Mouse (Mus musculus): ENCODE data around the gene Sept7.

DNA sequence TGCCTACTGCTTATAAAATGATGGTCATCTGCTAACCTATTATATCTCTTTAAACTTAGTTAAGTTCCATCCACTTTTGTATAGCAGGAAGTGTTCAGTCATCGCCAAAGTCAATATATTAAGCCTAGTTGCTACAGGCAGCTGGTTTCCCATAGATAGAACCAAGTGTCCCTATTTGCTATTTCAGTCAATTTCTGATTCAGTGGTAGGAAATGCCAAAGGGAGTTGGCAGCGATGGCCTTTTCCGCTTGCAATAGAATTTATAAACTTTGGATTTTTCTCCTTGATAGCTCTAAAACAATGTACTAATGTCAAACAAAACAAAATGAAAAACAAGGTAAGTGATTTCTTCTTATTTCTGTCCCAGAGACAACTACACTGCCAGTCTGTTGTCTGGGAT is 5.7 kb upstream of the Sept7 start:
- TF ChIP-seq POLR2AphosphoS2 (IDR thresholded peaks at IDR 0.05; ENCODE audit: low read length): no peak
- TF ChIP-seq E2F4 (IDR thresholded peaks at IDR 0.05; ENCODE audit: borderline replicate concordance, low read depth, low read length): no peak
- no peak for TF ChIP-seq ZMIZ1 (IDR thresholded peaks at IDR 0.05; ENCODE audit: low read depth, low read length)
- no peak for TF ChIP-seq UBTF (IDR thresholded peaks at IDR 0.05; ENCODE audit: borderline replicate concordance, insufficient read depth, low read depth, low read length)
- TF ChIP-seq USF1 (IDR thresholded peaks at IDR 0.05; ENCODE audit: low read depth, low read length): no peak
- no peak for TF ChIP-seq HCFC1 (IDR thresholded peaks at IDR 0.05; ENCODE audit: low read depth, low read length)
- no peak for TF ChIP-seq EP300 (IDR thresholded peaks at IDR 0.05; ENCODE audit: low read depth in 1 of 2, low read length in 2 of 2)
- no peak for TF ChIP-seq MAFK (IDR thresholded peaks at IDR 0.05; ENCODE audit: borderline replicate concordance, low read depth, low read length)
- no peak for TF ChIP-seq POLR2A (IDR thresholded peaks at IDR 0.05; ENCODE audit: control insufficient read depth in 1 of 2, insufficient read depth in 1 of 2, low read depth in 1 of 2, low read length in 2 of 2, poor library complexity in 1 of 2)
- no peak for TF ChIP-seq CTCF (IDR thresholded peaks at IDR 0.05 in 2 of 3, conservative IDR thresholded peaks at IDR 0.05 in 1 of 3; ENCODE audit: control insufficient read depth in 1 of 3, insufficient read depth in 1 of 3, low read depth in 2 of 3, low read length in 3 of 3, poor library complexity in 1 of 3, severe bottlenecking in 1 of 3)

All from MEL (cell line).